Mouse (Mus musculus): ENCODE data around the gene Lrig2. TPM values are rescaled to one million over a fixed set of nuclear protein-coding genes. Genes with fewer than 3 reads are reported as not detected.

The Lrig2 gene
- polyA plus RNA-seq, 2 experiments from 2014 or later: 5.5 TPM

- ATAC-seq: no peak
Measured at GRCm38 (mm10) chr3:104361814-104362213, 149.9 kb downstream of the Lrig2 start.

GRCm38 (mm10) chr3:104360325-104360724 is 151.4 kb downstream of the Lrig2 start:
- ATAC-seq: no peak

- ATAC-seq: no peak
Measured at GRCm38 (mm10) chr3:104359225-104360135, 152.2 kb downstream of the Lrig2 start.

- ATAC-seq: no peak
Measured at GRCm38 (mm10) chr3:104358747-104359146, 153.0 kb downstream of the Lrig2 start.

- ATAC-seq: no peak
Measured at GRCm38 (mm10) chr3:104356106-104356505, 155.6 kb downstream of the Lrig2 start.

- ATAC-seq: no peak
Measured at GRCm38 (mm10) chr3:104353884-104354283, 157.8 kb downstream of the Lrig2 start.

- ATAC-seq: no peak
Measured at GRCm38 (mm10) chr3:104352358-104353060, 159.2 kb downstream of the Lrig2 start.

GRCm38 (mm10) chr3:104350253-104350945 is 161.3 kb downstream of the Lrig2 start:
- no peak for ATAC-seq

GRCm38 (mm10) chr3:104349847-104350228 is 161.9 kb downstream of the Lrig2 start:
- ATAC-seq: no peak

- ATAC-seq: no peak
Measured at GRCm38 (mm10) chr3:104349203-104349846, 162.4 kb downstream of the Lrig2 start.

Other genes with a start within 250 kb of the Lrig2 start
- gene Slc16a1, start 126.8 kb upstream of the Lrig2 start, polyA plus RNA-seq (2017; shearing (Covaris generic)): 10 to 100 TPM in 1 of 2 experiments, 1 to 10 TPM in 1; 6.7 to 11.2 TPM